Mouse (Mus musculus) hindbrain, embryonic 12.5 days (tissue): ENCODE data around the gene P4ha2. TPM values are rescaled to one million over a fixed set of nuclear protein-coding genes. Genes with fewer than 3 reads are reported as not detected.

Source experiments
- ATAC-seq: fragments of 200-750 bp; cut with Nextera tagmentation; 2 replicates; pipeline ENCODE4 v1.8.0; 2017; ENCODE audit warnings: moderate TSS enrichment; ENCODE audit not compliant: low FRiP score
- H3K27ac ChIP-seq: fragments of 300-500 bp; sonication (generic); 2 replicates; pipeline ENCODE4 v1.5.1; 2016; ENCODE audit warnings: mild to moderate bottlenecking
- H3K27me3 ChIP-seq: fragments of 300-500 bp; sonication (generic); 2 replicates; pipeline ENCODE4 v1.6.1; 2016; ENCODE audit warnings: mild to moderate bottlenecking
- H3K36me3 ChIP-seq: fragments of 300-500 bp; sonication (generic); 2 replicates; pipeline ENCODE4 v1.6.1; 2016; ENCODE audit warnings: mild to moderate bottlenecking
- H3K4me1 ChIP-seq: fragments of 300-500 bp; sonication (generic); 2 replicates; pipeline ENCODE4 v1.6.1; 2016
- H3K4me2 ChIP-seq: fragments of 300-500 bp; sonication (generic); replicated peaks from 2 replicates; pipeline ENCODE4 v1.6.1; 2016; ENCODE audit warnings: mild to moderate bottlenecking
- H3K4me3 ChIP-seq: fragments of 300-500 bp; sonication (generic); 2 replicates; pipeline ENCODE4 v1.5.1; 2016; ENCODE audit warnings: mild to moderate bottlenecking
- H3K9ac ChIP-seq: fragments of 300-500 bp; sonication (generic); 2 replicates; pipeline ENCODE4 v1.6.1; 2016; ENCODE audit warnings: mild to moderate bottlenecking, moderate library complexity
- H3K9me3 ChIP-seq: fragments of 300-500 bp; sonication (generic); replicated peaks from 2 replicates; pipeline ENCODE4 v1.6.1; 2016; ENCODE audit warnings: mild to moderate bottlenecking
- WGBS: fragments of 180-500 bp; shearing (Covaris S2); methylation state at CpG from one replicate; pipeline ENCODE4 v1.1.7; 2016; 5-methylcytosine and 5-hydroxymethylcytosine counted together
- polyA plus RNA-seq: library from polyadenylated mRNA; unstranded; fragments of >200 nt; fragmentation: Nextera tagmentation; extraction: Ambion mirVana; gene quantifications from 2 replicates; pipeline ENCODE4 v1.2.1, GENCODE M21; 2016

The P4ha2 gene
- polyA plus RNA-seq, 1 experiment from 2014 or later = 27.0 TPM

GRCm38 (mm10) chr11:54071726-54072445 lies 28.0 kb upstream of the P4ha2 start:
- Histone ChIP-seq H3K9ac (no peak overlapping the region), H3K27me3 (0 out of 2 replicates have a peak, but pooled peaks cover 11% of the 10 kb centered on the region), H3K27ac (no peak overlapping the region), H3K36me3 (no peaks in the 10 kb centered on the region), H3K4me1 (peaks cover 26% of the 10 kb centered on the region), H3K4me2 (no peak overlapping the region), H3K9me3 (no peaks in the 10 kb centered on the region), H3K4me3 (no peak overlapping the region)
- WGBS = 84% methylated on average over 5 of the region's 5 CpGs
- no peak for ATAC-seq

GRCm38 (mm10) chr11:54073291-54073690 lies 26.6 kb upstream of the P4ha2 start:
- no peaks in the 10 kb centered on the region for H3K36me3 ChIP-seq
- WGBS = 41% methylated on average over 4 of the region's 4 CpGs
- no peaks in the 10 kb centered on the region for H3K9me3 ChIP-seq
- H3K4me1 ChIP-seq = peaks cover 17% of the 10 kb centered on the region; the same call in 1 of the 2 replicates
- ATAC-seq = no peak
- H3K27ac ChIP-seq = no peak overlapping the region
- H3K4me3 ChIP-seq = no peak overlapping the region
- H3K27me3 ChIP-seq = 0 out of 2 replicates have a peak, but pooled peaks cover 4% of the 10 kb centered on the region
- no peak overlapping the region for H3K4me2 ChIP-seq
- no peak overlapping the region for H3K9ac ChIP-seq

GRCm38 (mm10) chr11:54075353-54075752 lies 24.5 kb upstream of the P4ha2 start:
- H3K36me3 ChIP-seq = no peaks in the 10 kb centered on the region
- H3K9me3 ChIP-seq = no peaks in the 10 kb centered on the region
- H3K27me3 ChIP-seq = no peaks in the 10 kb centered on the region
- H3K4me3 ChIP-seq = no peak overlapping the region
- H3K27ac ChIP-seq = no peak overlapping the region
- ATAC-seq = no peak
- no peak overlapping the region for H3K4me2 ChIP-seq
- H3K4me1 ChIP-seq = peaks cover 9% of the 10 kb centered on the region; the same call in 1 of the 2 replicates
- 64% methylated on average over 6 of the region's 6 CpGs for WGBS
- no peak overlapping the region for H3K9ac ChIP-seq

- Histone ChIP-seq H3K36me3 (no peaks in the 10 kb centered on the region), H3K9ac (no peak overlapping the region), H3K4me3 (no peak overlapping the region), H3K4me1 (peaks cover 9% of the 10 kb centered on the region; the same call in 1 of the 2 replicates), H3K9me3 (no peaks in the 10 kb centered on the region), H3K27me3 (no peaks in the 10 kb centered on the region), H3K27ac (no peak overlapping the region), H3K4me2 (no peak overlapping the region)
- 89% methylated on average over 1 of the region's 1 CpGs for WGBS
- no peak for ATAC-seq
Measured at GRCm38 (mm10) chr11:54076101-54076500, 23.8 kb upstream of the P4ha2 start.

GRCm38 (mm10) chr11:54080435-54080834 lies 19.5 kb upstream of the P4ha2 start:
- ATAC-seq = no peak
- H3K27me3 ChIP-seq = no peaks in the 10 kb centered on the region; the same call in 1 of the 2 replicates
- 36% methylated on average over 7 of the region's 7 CpGs for WGBS

GRCm38 (mm10) chr11:54082725-54083124 lies 17.2 kb upstream of the P4ha2 start:
- 96% methylated on average over 5 of the region's 5 CpGs for WGBS
- H3K4me2 ChIP-seq = no peak overlapping the region
- H3K4me1 ChIP-seq = no peaks in the 10 kb centered on the region
- no peaks in the 10 kb centered on the region; the same call in 1 of the 2 replicates for H3K27me3 ChIP-seq
- no peak for ATAC-seq
- H3K4me3 ChIP-seq = no peak overlapping the region
- H3K9me3 ChIP-seq = no peaks in the 10 kb centered on the region
- H3K27ac ChIP-seq = no peak overlapping the region
- H3K36me3 ChIP-seq = no peaks in the 10 kb centered on the region
- H3K9ac ChIP-seq = no peak overlapping the region

More at GRCm38 (mm10) chr11:54080435-54080834, 19.5 kb upstream of the P4ha2 start:
- no peak overlapping the region for H3K27ac ChIP-seq
- no peaks in the 10 kb centered on the region for H3K4me1 ChIP-seq
- H3K4me3 ChIP-seq = no peak overlapping the region
- H3K36me3 ChIP-seq = no peaks in the 10 kb centered on the region
- no peak overlapping the region for H3K9ac ChIP-seq
- H3K4me2 ChIP-seq = no peak overlapping the region
- no peaks in the 10 kb centered on the region for H3K9me3 ChIP-seq

GRCm38 (mm10) chr11:54084976-54085375 lies 14.9 kb upstream of the P4ha2 start:
- no peak overlapping the region for H3K27ac ChIP-seq
- WGBS = 65% methylated on average over 1 of the region's 1 CpGs

GRCm38 (mm10) chr11:54085816-54086215 lies 14.1 kb upstream of the P4ha2 start:
- 60% methylated on average over 5 of the region's 5 CpGs for WGBS
- H3K36me3 ChIP-seq = no peaks in the 10 kb centered on the region
- no peaks in the 10 kb centered on the region for H3K9me3 ChIP-seq
- H3K9ac ChIP-seq = no peak overlapping the region
- ATAC-seq = no peak
- H3K4me1 ChIP-seq = no peaks in the 10 kb centered on the region
- H3K27ac ChIP-seq = no peak overlapping the region
- H3K4me2 ChIP-seq = no peak overlapping the region
- no peak overlapping the region for H3K4me3 ChIP-seq
- H3K27me3 ChIP-seq = no peaks in the 10 kb centered on the region; the same call in 1 of the 2 replicates

More at GRCm38 (mm10) chr11:54084976-54085375, 14.9 kb upstream of the P4ha2 start:
- no peak overlapping the region for H3K4me3 ChIP-seq
- H3K9me3 ChIP-seq = no peaks in the 10 kb centered on the region
- H3K9ac ChIP-seq = no peak overlapping the region
- H3K4me2 ChIP-seq = no peak overlapping the region
- no peaks in the 10 kb centered on the region for H3K4me1 ChIP-seq
- no peak for ATAC-seq
- no peaks in the 10 kb centered on the region; the same call in 1 of the 2 replicates for H3K27me3 ChIP-seq
- H3K36me3 ChIP-seq = no peaks in the 10 kb centered on the region

GRCm38 (mm10) chr11:54088253-54088946 lies 11.5 kb upstream of the P4ha2 start:
- Histone ChIP-seq H3K36me3 (no peaks in the 10 kb centered on the region), H3K27me3 (no peaks in the 10 kb centered on the region), H3K9me3 (no peaks in the 10 kb centered on the region), H3K4me2 (no peak overlapping the region), H3K27ac (no peak overlapping the region), H3K4me3 (no peak overlapping the region), H3K9ac (no peak overlapping the region), H3K4me1 (0 out of 2 replicates have a peak, but pooled peaks cover 8% of the 10 kb centered on the region)
- no peak for ATAC-seq
- WGBS = 81% methylated on average over 7 of the region's 7 CpGs

- Histone ChIP-seq H3K9ac (no peak overlapping the region), H3K9me3 (no peaks in the 10 kb centered on the region), H3K4me2 (no peak overlapping the region), H3K36me3 (no peaks in the 10 kb centered on the region), H3K4me1 (0 out of 2 replicates have a peak, but pooled peaks cover 8% of the 10 kb centered on the region), H3K27ac (no peak overlapping the region), H3K4me3 (no peak overlapping the region), H3K27me3 (no peaks in the 10 kb centered on the region)
- ATAC-seq = no peak
- 50% methylated on average over 5 of the region's 5 CpGs for WGBS
Measured at GRCm38 (mm10) chr11:54088947-54089317, 11.0 kb upstream of the P4ha2 start.

- Histone ChIP-seq H3K27me3 (no peaks in the 10 kb centered on the region), H3K4me3 (no peak overlapping the region), H3K27ac (no peak overlapping the region), H3K9ac (no peak overlapping the region), H3K4me1 (0 out of 2 replicates have a peak, but pooled peaks cover 8% of the 10 kb centered on the region), H3K4me2 (no peak overlapping the region), H3K36me3 (no peaks in the 10 kb centered on the region), H3K9me3 (no peaks in the 10 kb centered on the region)
- 79% methylated on average over 1 of the region's 1 CpGs for WGBS
- no peak for ATAC-seq
Measured at GRCm38 (mm10) chr11:54090091-54090879, 9.6 kb upstream of the P4ha2 start.

GRCm38 (mm10) chr11:54091726-54092125 lies 8.2 kb upstream of the P4ha2 start:
- no peak for ATAC-seq
- WGBS = 61% methylated on average over 8 of the region's 8 CpGs
- H3K4me3 ChIP-seq = no peak overlapping the region

More at GRCm38 (mm10) chr11:54091726-54092125, 8.2 kb upstream of the P4ha2 start:
- no peaks in the 10 kb centered on the region for H3K36me3 ChIP-seq
- H3K27ac ChIP-seq = no peak overlapping the region
- H3K9ac ChIP-seq = no peak overlapping the region
- H3K4me1 ChIP-seq = 0 out of 2 replicates have a peak, but pooled peaks cover 8% of the 10 kb centered on the region
- H3K9me3 ChIP-seq = no peaks in the 10 kb centered on the region
- H3K4me2 ChIP-seq = no peak overlapping the region
- no peaks in the 10 kb centered on the region for H3K27me3 ChIP-seq
